Mouse (Mus musculus): ENCODE measurements around the gene Pfkfb4.

GRCm38 (mm10) chr9:109027521-109027920, 35.9 kb downstream of the Pfkfb4 start:
- TF ChIP-seq CTCF (IDR thresholded peaks at IDR 0.05), result no peak
- no peak for TF ChIP-seq EP300 (IDR thresholded peaks at IDR 0.05)

All from lung, postnatal 0 days (tissue).